Mouse (Mus musculus): ENCODE results near the gene Gm49358. TPM values are rescaled to one million over a fixed set of nuclear protein-coding genes. Genes with fewer than 3 reads are reported as not detected.

Gene Gm49358
- total and polyA plus RNA-seq, 2 experiments from 2014 or later = 4.2 TPM; not detected in 1

- H3K27ac ChIP-seq = no peak overlapping the region
- no peaks in the 10 kb centered on the region for H3K36me3 ChIP-seq (ENCODE audit: insufficient read depth, low read length)
- 93% methylated on average over 4 of the region's 4 CpGs for WGBS
- H3K9ac ChIP-seq (replicated peaks; ENCODE audit: low read length) = no peak overlapping the region
- no peak overlapping the region for H3K4me3 ChIP-seq (ENCODE audit: low read length)
- H3K9me3 ChIP-seq (ENCODE audit: low read length) = no peaks in the 10 kb centered on the region
- ATAC-seq (no peak), DNase-seq (ENCODE audit: low spot score) (no peak)
- TF ChIP-seq CTCF (IDR thresholded peaks at IDR 0.05; ENCODE audit: low read depth) = no peak
- H3K4me2 ChIP-seq (ENCODE audit: low read depth, low read length) = no peak overlapping the region
- H3K27me3 ChIP-seq (ENCODE audit: insufficient read depth, low read length) = no peaks in the 10 kb centered on the region
- H3K4me1 ChIP-seq (ENCODE audit: insufficient read depth, low read length) = peaks cover 8% of the 10 kb centered on the region; the same call in 1 of the 2 replicates
Measured at GRCm38 (mm10) chr10:86765344-86765966, 1.7 kb downstream of the Gm49358 start.

DNA sequence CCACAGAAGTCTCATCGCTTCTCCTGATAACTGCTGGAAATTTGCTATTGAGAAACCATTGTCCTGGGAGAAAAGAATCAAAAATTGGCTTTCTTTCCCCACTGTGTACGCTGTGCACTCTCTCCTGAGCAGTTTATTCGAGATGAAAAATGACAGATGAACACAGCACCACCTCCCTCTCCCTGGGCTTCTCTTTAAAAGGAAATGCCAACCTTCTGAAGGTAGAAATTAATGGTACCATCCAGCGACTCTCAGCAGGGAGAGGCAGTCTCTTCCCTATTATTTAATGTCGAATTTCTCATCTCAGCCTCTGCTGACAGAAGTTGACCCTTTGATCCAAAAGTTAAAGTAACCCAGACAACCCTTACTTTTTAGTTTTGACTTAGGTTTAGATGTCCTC is 5.4 kb downstream of the Gm49358 start:
- TF ChIP-seq CTCF (IDR thresholded peaks at IDR 0.05; ENCODE audit: low read depth) = no peak
- Histone ChIP-seq H3K27me3 (ENCODE audit: insufficient read depth, low read length) (no peaks in the 10 kb centered on the region), H3K4me3 (ENCODE audit: low read length) (no peak overlapping the region), H3K36me3 (ENCODE audit: insufficient read depth, low read length) (no peaks in the 10 kb centered on the region), H3K4me1 (ENCODE audit: insufficient read depth, low read length) (peaks cover 8% of the 10 kb centered on the region; the same call in 1 of the 2 replicates), H3K9ac (replicated peaks; ENCODE audit: low read length) (no peak overlapping the region), H3K4me2 (ENCODE audit: low read depth, low read length) (no peak overlapping the region), H3K27ac (no peak overlapping the region), H3K9me3 (ENCODE audit: low read length) (no peaks in the 10 kb centered on the region)
- ATAC-seq = no peak
- no peak for DNase-seq (ENCODE audit: low spot score)
- WGBS = 52% methylated on average over 5 of the region's 5 CpGs

- no peak overlapping the region for H3K27ac ChIP-seq
- DNase-seq (ENCODE audit: low spot score) (no peak), ATAC-seq (no peak)
- no peaks in the 10 kb centered on the region for H3K36me3 ChIP-seq (ENCODE audit: insufficient read depth, low read length)
- H3K4me3 ChIP-seq (ENCODE audit: low read length) = no peak overlapping the region
- no peaks in the 10 kb centered on the region for H3K27me3 ChIP-seq (ENCODE audit: insufficient read depth, low read length)
- 8% methylated on average over 4 of the region's 4 CpGs for WGBS
- H3K9me3 ChIP-seq (ENCODE audit: low read length) = no peaks in the 10 kb centered on the region
- no peak overlapping the region for H3K9ac ChIP-seq (replicated peaks; ENCODE audit: low read length)
- H3K4me2 ChIP-seq (ENCODE audit: low read depth, low read length) = no peak overlapping the region
- peaks cover 8% of the 10 kb centered on the region; the same call in 1 of the 2 replicates for H3K4me1 ChIP-seq (ENCODE audit: insufficient read depth, low read length)
- TF ChIP-seq CTCF (IDR thresholded peaks at IDR 0.05; ENCODE audit: low read depth) = no peak
Measured at GRCm38 (mm10) chr10:86769797-86770196, 6.0 kb downstream of the Gm49358 start.

- ATAC-seq (peak; percentile 71), DNase-seq (ENCODE audit: low spot score) (no peak)
- Histone ChIP-seq H3K36me3 (ENCODE audit: insufficient read depth, low read length) (no peaks in the 10 kb centered on the region), H3K27me3 (ENCODE audit: insufficient read depth, low read length) (no peaks in the 10 kb centered on the region), H3K9me3 (ENCODE audit: low read length) (no peaks in the 10 kb centered on the region), H3K27ac (peak overlapping the region; percentile 69; the same call in 1 of the 2 replicates), H3K4me1 (ENCODE audit: insufficient read depth, low read length) (peaks cover 8% of the 10 kb centered on the region; the same call in 1 of the 2 replicates), H3K4me2 (ENCODE audit: low read depth, low read length) (no peak overlapping the region), H3K9ac (replicated peaks; ENCODE audit: low read length) (no peak overlapping the region), H3K4me3 (ENCODE audit: low read length) (no peak overlapping the region)
- 60% methylated on average over 5 of the region's 5 CpGs for WGBS
- no peak for TF ChIP-seq CTCF (IDR thresholded peaks at IDR 0.05; ENCODE audit: low read depth)
Measured at GRCm38 (mm10) chr10:86771701-86772100, 7.9 kb downstream of the Gm49358 start.

DNA sequence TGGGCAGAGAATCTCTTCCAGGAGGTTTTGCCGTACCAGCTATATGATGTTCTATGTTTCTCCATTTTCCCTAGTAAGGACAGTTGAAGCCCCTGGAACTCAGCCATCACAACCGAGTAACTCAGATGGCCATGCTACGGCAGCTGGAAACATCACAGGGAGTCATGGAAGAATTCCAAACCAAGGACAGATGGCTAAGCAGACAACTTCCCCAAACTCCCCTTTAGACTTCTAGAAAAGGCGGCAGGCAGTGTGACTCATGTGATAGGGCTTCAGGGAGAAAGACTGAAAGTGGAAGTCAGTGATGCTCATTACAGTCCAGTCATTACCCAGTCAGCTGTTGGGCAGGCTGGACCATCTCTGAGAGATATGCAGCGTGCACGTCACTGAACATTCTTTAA is 8.5 kb downstream of the Gm49358 start:
- Histone ChIP-seq H3K27me3 (ENCODE audit: insufficient read depth, low read length) (no peaks in the 10 kb centered on the region), H3K4me1 (ENCODE audit: insufficient read depth, low read length) (peaks cover 8% of the 10 kb centered on the region; the same call in 1 of the 2 replicates), H3K4me3 (ENCODE audit: low read length) (no peak overlapping the region), H3K9me3 (ENCODE audit: low read length) (no peaks in the 10 kb centered on the region), H3K27ac (peak overlapping the region; percentile 69; the same call in 1 of the 2 replicates), H3K9ac (replicated peaks; ENCODE audit: low read length) (no peak overlapping the region), H3K4me2 (ENCODE audit: low read depth, low read length) (no peak overlapping the region), H3K36me3 (ENCODE audit: insufficient read depth, low read length) (no peaks in the 10 kb centered on the region)
- DNase-seq (ENCODE audit: low spot score) (peak; percentile 78), ATAC-seq (peak; percentile 65)
- WGBS = 46% methylated on average over 6 of the region's 6 CpGs
- no peak for TF ChIP-seq CTCF (IDR thresholded peaks at IDR 0.05; ENCODE audit: low read depth)

DNA sequence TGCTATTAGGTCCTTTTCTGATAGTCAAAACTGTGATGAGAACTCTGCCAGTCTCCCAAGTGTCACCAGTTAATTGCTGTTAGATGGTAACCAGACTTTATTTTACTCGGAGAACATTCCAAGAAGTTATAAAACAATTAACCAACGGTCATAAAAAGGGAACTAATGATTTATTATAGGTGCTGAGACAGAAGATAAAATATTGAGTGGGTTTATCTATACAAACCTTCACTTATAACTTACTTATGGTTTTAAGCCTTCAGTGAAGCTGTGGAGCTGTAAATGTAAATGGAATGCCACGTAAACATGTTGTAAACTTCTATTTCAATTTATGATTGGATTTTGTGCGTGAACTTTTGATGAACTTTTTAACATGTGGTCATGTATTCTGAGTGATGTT is 9.6 kb downstream of the Gm49358 start:
- ATAC-seq (no peak), DNase-seq (ENCODE audit: low spot score) (no peak)
- no peak overlapping the region for H3K4me3 ChIP-seq (ENCODE audit: low read length)
- 80% methylated on average over 4 of the region's 4 CpGs for WGBS
- no peak for TF ChIP-seq CTCF (IDR thresholded peaks at IDR 0.05; ENCODE audit: low read depth)
- H3K27ac ChIP-seq = no peak overlapping the region
- H3K9ac ChIP-seq (replicated peaks; ENCODE audit: low read length) = no peak overlapping the region
- no peaks in the 10 kb centered on the region for H3K27me3 ChIP-seq (ENCODE audit: insufficient read depth, low read length)
- H3K4me2 ChIP-seq (ENCODE audit: low read depth, low read length) = no peak overlapping the region
- no peaks in the 10 kb centered on the region for H3K36me3 ChIP-seq (ENCODE audit: insufficient read depth, low read length)
- H3K9me3 ChIP-seq (ENCODE audit: low read length) = no peaks in the 10 kb centered on the region
- peaks cover 15% of the 10 kb centered on the region for H3K4me1 ChIP-seq (ENCODE audit: insufficient read depth, low read length)

- no peak for TF ChIP-seq CTCF (IDR thresholded peaks at IDR 0.05; ENCODE audit: low read depth)
- Histone ChIP-seq H3K27me3 (ENCODE audit: insufficient read depth, low read length) (no peaks in the 10 kb centered on the region), H3K9me3 (ENCODE audit: low read length) (no peaks in the 10 kb centered on the region), H3K4me3 (ENCODE audit: low read length) (no peak overlapping the region), H3K4me1 (ENCODE audit: insufficient read depth, low read length) (peaks cover 7% of the 10 kb centered on the region), H3K4me2 (ENCODE audit: low read depth, low read length) (no peak overlapping the region), H3K36me3 (ENCODE audit: insufficient read depth, low read length) (no peaks in the 10 kb centered on the region), H3K27ac (no peak overlapping the region), H3K9ac (replicated peaks; ENCODE audit: low read length) (no peak overlapping the region)
- no peak for DNase-seq (ENCODE audit: low spot score)
- ATAC-seq = no peak
- WGBS = 79% methylated on average over 9 of the region's 9 CpGs
Measured at GRCm38 (mm10) chr10:86776281-86776680, 12.5 kb downstream of the Gm49358 start.

Data from hindbrain, postnatal 0 days (tissue).